Mouse (Mus musculus) liver, postnatal 0 days (tissue): ENCODE data around the gene Fyb.

Experiments
- CTCF ChIP-seq: sonication (generic); IDR thresholded peaks from 2 replicates; pipeline ENCODE4 v1.5.1; 2016; ENCODE audit warnings: antibody characterized with exemption, low read depth
- EP300 ChIP-seq: IDR thresholded peaks from 2 replicates; pipeline ENCODE4 v1.6.1; 2016; ENCODE audit warnings: antibody characterized with exemption, low read depth, mild to moderate bottlenecking

DNA sequence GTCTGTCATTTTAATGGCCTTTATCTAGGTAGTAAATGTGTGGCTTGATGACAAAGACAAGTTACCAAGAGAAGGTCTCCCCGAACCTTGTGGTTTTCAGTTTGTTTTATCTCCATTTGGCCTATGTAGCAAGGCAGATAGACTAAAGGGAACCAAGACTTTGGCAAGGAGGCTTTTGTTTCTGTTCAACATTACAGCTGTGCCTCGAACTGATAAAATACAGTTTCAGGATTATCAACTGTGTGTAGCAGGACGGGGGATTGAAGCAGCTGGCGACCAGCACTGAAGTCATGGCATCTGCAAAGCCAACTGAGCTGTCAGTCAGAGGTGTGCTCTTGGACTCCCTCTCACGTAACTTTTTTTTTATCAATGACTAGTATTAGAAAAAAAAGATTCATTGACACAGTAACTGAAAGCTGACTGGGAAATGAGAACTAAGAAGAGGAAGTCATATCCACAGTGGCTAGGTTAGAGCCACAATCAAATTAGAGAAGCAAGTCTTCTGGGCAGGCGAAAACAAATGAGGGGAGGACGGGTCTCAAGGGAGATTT is 182.8 kb downstream of the Fyb start:
- peak; percentile 97 for TF ChIP-seq EP300
- no peak for TF ChIP-seq CTCF
